Mouse (Mus musculus): ENCODE results near the gene Atp23.

GRCm38 (mm10) chr10:126906811-126907210, 5.7 kb upstream of the Atp23 start:
- TF ChIP-seq EP300 (IDR thresholded peaks at IDR 0.05; ENCODE audit: low read depth) (no peak), CTCF (IDR thresholded peaks at IDR 0.05; ENCODE audit: low read depth) (no peak)
